Mouse (Mus musculus) urinary bladder, postnatal 14 days (tissue): Measurements from ENCODE around the gene Klhl8.

ENCODE experiments used
- DNase-seq: peaks from one replicate; pipeline ENCODE4 v3.0.0; 2021; ENCODE audit warnings: low spot score

The Klhl8 gene

DNA sequence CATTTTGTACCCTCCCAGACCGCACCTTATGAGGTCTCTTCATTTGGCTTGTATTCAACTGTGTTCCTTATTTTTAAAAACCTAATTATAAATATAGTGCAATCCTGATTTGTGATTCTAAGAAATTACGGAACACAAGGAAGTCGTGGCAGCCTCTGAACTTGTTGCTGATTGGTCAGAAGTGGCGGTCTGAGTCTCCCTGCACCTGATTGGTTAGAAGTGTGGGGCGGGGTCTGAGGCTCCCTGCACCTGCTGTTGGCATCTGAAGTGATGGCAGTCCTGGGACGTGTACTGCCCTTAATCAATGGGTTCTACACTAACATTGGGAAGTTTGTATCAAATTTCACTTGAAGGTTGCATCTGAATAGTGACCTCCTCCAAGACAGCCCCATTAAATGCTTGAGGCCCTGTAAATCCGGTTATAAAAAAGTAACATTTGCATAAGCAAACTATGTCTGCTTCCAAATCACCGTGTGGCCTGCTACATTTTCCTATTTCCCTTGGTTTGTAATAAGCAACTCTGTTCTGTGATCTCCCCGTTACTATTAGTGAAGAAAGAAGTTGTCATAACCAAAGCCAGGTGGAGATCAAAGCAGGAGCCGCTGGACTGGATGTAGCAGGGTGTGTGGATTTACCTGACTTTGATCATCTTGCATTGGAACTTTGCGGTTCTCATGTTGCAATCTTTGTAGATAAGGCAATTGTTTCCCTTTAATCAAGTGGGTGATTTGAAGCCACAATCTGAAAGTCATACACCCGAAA lies 5.7 kb upstream of the Klhl8 start:
- no peak for DNase-seq

DNA sequence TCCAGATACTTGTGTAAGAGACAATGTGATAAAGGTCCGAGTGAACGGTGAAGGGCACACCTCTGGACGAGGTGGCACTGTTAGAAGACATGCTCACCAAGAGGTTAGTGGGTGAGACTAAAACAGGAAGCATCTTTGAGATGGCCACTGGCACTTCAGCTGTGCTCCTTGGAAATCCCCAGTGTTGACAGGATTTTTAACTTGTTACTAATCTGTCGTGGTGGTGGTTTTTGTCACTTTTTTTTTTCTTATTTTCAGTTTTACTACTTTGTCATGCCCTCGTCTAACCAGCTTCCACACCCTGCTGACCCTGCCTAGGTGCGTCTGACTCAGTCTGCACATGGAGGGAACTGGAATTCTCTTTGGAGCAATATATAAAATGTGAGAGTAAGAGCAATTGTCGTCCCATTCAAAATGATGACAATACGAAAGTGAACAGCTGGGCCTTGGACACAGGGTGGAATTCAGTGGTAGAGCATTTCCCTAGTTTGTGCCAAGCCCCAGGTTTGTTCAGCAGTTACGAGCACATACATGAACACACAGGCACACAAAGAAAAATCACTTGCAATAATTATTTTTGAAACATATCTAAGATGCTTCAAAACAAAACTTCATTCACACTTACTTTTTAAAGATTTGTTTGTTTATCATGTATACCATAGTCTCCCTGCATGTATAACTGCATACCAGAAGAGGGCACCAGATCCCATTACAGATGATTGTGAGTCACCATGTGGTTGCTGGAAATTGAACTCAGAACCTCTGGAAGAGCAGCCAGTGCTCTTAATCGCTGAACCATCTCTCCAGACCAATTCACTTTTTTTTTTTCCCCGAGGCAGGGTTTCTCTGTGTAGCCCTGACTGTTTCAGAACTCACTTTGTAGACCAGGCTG lies 3.5 kb upstream of the Klhl8 start:
- no peak for DNase-seq

DNA sequence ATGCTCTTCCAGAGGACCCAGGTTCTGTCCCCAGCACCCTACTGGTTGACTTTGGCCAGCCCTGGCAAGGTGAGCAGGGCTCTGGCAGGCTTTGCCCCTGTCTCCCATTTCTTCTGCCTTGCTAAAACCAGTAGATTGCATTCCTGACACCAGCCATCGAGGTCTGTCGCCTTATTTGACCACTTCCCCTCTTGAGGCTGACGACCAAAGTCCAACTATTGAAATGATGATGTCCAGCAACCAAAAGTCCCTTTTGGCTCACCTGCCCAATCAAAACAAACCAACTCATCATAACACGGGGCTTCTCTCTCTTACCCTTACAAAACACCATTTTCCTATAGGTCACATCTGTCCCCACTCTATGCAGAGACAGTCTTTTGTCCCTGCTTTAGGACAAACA lies 2.1 kb upstream of the Klhl8 start:
- DNase-seq: no peak

DNA sequence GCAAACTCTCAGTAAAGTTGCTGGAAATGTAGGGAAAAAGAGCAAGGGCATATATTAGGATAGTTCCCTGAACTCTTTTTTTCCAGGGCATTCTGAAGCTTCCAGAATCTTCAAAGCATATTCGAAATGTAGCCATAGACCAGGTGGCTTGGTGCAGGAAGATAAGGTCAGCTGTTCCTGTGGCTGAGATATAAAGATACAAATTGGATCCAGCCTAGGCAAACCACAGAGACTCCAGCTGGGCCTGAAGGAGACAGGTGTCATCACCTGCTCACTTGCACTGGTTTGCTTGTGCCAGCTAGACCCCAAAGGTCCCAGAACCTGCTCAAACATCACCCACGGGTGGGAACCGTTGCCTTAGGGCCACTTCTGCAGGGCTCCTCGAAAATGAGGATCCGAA lies 496 bp upstream of the Klhl8 start:
- no peak for DNase-seq

GRCm38 (mm10) chr5:103910156-103910555 lies 903 bp downstream of the Klhl8 start:
- DNase-seq: no peak

DNA sequence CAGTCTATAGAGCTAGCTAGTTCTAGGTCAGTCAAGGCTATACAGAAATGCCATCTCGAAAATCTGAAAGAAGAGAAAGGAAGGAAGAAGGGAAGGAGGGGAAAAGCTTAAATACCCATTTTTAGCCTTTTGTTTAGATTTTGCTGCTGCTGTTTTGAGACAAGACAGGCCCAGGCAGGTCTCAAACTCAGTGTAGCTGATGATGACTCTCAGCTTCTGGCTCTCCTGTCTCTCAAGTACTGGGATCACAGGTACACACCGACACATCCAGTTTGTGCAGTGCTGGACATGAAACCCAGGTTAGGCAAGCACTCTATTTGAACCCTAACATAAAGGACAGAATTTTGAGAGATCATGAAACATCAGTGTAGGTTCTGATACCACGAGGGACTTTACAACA lies 1.6 kb downstream of the Klhl8 start:
- no peak for DNase-seq

- no peak for DNase-seq
Observed at GRCm38 (mm10) chr5:103908851-103909250, 2.2 kb downstream of the Klhl8 start.

DNA sequence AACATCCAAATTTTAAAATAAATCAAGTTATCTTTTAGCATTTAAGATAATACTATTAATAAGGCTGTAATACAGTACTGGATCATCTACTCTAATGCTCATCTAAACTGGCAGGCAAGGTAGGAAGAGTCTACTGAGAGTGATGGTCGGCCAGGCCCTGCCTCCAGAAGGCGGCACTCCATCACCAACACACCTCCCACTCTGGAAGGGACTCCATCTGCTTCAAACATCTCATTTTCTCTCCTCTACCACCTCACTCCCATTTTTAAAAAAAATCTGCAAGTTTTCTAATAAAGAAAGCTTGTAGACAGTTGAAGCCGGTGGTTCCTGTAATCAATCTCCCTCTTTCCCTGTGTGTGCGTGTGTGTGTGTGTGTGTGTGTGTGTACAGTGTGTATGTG lies 3.2 kb downstream of the Klhl8 start:
- DNase-seq: no peak

GRCm38 (mm10) chr5:103906173-103906572 lies 4.9 kb downstream of the Klhl8 start:
- DNase-seq: no peak

- DNase-seq: no peak
Observed at GRCm38 (mm10) chr5:103898310-103898709, 12.7 kb downstream of the Klhl8 start.

DNA sequence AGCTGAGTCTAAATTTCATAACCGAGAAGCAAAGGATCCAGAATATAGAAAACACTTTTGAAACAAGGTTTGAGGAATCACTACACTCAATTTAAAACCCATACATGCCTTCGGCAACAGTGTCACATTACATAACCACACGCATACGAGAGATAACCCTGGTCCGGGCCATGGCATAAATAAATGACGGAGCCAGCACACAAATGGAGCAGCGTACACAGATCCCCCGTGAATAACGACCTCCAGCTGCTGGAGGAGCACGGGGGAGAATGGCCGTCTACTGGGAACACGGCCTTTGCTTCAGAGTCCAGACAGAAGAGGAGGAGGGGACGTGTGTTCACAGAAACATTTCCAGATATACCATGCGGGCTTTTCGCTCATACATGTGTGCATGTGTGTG lies 21.3 kb downstream of the Klhl8 start:
- no peak for DNase-seq

DNA sequence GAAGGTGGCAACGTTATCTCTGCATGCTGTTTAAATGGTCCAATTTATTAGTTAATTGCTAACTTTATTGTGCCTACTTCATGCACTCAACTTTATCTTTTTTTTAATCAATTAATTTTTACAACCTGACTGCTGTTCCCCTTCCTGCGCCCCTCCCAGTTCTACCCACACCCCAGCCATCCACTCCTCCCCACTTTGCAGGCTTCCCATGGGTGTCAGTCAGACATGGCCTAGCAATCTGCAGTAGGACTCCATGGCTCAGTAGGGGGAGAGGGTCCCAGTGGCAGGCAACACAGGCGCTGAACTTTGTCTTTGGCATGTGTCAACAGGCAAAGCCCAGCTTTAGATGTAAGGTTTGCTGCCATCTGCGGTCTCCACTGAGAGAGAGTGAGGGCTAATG lies 47.3 kb downstream of the Klhl8 start:
- DNase-seq: no peak

GRCm38 (mm10) chr5:103860622-103861021 lies 50.4 kb downstream of the Klhl8 start:
- DNase-seq: no peak

DNA sequence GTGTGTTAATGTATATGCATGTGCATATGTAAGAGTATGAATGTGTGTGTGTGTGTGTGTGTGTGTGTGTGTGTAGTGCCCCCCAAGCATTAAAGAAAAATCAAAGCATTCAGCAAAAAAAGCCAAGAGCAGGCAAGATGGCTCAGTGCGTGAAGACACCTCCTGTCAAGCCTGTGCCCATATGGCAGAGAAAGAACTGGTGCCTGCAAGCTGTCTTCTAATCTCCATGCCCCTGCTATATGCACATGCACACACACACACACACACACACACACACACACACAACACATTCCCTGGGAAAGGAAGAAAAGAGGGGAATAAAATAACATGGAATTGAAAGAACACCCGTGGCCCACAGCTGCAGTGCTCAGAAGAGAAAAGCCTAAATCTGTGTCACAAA lies 53.9 kb downstream of the Klhl8 start:
- no peak for DNase-seq

GRCm38 (mm10) chr5:103856286-103857009 lies 54.6 kb downstream of the Klhl8 start:
- DNase-seq: peak; percentile 55

- DNase-seq: no peak
Observed at GRCm38 (mm10) chr5:103855483-103856211, 55.4 kb downstream of the Klhl8 start.

GRCm38 (mm10) chr5:103854807-103855194 lies 56.3 kb downstream of the Klhl8 start:
- DNase-seq: no peak

- no peak for DNase-seq
Observed at GRCm38 (mm10) chr5:103854041-103854806, 56.8 kb downstream of the Klhl8 start.

- DNase-seq: no peak
Observed at GRCm38 (mm10) chr5:103852756-103853549, 58.1 kb downstream of the Klhl8 start.

DNA sequence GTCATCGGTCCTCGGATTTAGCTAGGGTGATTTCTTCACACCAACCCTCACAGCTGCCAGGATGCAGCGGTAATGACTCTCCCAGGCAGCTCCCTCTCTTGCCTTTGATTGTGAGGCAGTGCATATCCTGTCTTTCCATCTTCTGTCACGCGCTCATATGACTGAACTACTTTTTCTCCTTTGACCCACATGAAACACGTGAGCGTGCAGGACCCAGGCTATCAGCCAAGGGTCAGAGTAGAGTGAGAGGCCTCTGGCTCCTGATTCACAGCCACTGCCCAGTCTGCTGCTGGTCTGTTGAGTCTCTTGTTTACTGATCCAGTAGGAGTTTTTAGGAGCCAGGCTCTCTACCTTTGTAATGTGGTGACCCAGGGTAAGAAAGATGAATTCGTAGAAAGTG lies 62.5 kb downstream of the Klhl8 start:
- no peak for DNase-seq
